Mouse (Mus musculus): Measurements from ENCODE around the gene H2-M10.2.

Gene H2-M10.2

DNA sequence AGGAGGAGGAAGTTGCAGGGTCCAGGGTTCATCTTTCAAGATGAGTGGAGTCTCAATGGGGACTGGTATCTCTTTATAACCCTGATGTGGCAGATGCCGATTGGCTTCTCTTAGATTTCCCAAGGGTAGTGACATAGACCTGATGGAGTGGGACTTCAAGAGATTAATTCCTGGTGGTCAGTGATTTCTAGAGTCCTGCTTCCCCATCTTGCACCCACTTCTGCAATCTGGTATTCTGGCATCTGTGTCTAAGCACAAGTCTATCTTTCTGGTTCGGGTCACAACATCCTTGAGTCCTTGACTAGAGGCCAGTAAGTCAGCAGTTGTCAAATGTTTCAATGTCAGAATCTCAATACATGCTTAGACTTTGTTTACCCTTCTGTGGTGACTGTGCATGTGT is at the start of gene H2-M10.2:
Gene H2-M10.2 (minus strand): TSS at position 101 of the 400 bp plus-strand sequence.
- DNase-seq: no peak

DNA sequence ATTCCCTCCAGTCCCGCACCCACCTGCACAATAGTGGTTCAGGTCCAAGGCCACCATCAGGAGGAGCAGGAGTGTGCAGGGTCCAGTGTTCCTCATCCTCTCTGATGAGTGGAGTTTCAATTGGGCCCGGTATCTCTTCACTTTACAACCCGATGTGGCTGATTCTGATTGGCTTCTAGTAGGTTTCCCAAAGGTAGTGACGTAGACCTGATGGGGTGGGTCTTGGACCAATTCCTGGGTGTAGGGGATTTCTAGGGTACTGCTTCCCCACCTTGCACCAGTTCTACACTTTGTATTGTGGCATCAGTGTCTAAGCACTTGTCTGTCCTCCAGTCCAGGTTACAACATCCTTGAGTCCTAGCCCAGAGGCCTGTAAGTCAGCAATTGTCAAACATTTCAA is 39.8 kb upstream of the H2-M10.2 start, which contains the start of gene H2-M10.1:
Gene H2-M10.1 (minus strand): TSS at position 101 of the 400 bp plus-strand sequence.
- no peak for DNase-seq

DNA sequence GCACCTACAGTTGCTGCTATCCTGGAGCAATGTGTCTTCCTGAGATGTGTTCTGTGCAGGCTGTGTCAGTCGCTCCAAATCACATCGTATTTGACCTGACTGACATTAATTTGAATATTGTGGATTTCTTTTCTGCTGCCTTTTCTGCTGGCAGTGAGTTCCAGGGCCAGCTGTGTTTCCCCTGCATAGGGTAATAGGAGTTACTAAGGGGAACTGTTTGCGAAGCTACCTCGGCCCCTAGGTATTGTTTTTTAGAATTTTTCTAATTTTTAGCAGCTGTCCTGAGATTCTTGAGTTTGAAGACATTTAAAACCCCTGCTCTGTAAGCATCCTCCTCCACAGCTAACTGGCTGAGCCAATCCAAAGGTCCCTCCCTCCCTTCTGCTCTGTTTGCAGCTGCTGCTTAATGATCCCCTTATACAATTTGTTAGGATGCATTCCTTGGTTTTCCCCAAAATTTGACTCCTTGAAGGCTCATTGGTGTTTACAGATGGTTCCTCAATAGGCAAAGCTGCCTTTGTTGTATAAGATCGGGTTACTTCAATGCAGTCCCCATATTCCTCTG is 29.5 kb upstream of the H2-M10.2 start:
- no peak for DNase-seq

DNA sequence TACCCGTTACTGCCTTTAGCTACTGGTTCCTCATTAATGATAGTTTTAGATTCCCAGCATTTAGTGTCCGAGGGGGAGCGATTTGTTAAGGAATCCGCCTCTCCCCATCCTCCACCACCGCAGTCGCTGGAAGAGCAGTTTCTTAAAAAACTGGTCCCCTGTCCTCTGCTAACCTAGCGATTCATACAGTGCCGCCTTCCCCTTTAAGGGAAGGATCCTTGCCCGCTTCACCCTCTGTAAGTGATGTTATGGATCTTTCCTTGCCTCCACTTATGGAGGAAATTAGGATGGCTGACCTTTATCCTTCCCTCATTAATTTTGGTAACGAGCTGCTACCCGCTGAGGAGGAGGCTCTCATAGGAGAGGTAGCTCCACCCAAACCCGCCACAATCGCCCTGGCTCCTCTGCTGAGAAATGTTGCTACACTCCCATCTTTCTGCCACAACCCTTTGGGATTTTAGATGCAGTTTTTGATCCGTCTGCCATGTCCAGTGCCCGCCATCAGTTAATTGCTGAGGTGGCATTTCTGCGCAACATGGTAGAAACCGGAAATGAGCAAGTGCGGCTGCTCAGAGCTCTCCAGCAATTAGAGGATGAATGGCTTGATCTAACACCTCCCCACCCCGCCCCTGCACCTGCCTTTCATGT is 28.9 kb upstream of the H2-M10.2 start:
- DNase-seq: peak; percentile 84 to 85

DNA sequence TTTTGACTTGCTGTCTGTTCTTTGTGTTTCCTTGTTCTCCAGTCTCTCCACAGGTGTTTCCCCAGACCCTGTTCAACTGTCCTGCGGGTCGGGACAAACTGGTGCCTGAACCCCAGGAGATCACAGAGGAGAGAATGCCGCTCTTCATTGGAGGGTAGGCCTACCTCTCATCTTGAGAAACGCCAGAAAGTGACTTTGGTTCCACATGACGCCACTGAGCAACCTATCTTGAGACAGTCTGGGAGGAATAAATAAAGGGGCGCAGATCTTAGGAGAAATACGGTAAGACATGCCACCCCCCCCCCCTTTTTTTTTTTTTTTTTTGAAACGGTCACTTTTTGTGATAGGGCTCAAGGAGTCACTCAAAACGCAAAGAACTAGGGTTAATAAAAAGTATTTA is 28.2 kb upstream of the H2-M10.2 start:
- peak; percentile 15 to 43 for DNase-seq

DNA sequence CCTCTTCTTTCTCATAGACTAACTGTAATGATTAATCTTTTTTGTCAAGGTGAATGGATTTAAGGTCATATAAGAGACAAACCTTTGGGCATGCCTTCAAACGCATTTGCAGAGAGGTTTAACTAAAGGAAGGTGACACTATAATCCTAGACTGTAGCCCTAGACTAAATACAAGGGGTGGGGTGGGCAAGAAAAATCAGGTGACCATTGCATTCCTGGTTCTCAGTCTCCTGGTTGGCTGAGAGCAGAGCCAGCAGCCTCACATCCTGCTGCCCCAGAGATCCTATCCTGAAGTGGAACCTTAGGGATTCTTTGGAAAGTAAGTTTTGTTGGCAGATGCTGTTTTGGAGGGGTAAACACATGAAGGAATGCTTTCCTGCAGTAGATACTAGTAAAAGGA is 23.0 kb upstream of the H2-M10.2 start:
- no peak for DNase-seq

DNA sequence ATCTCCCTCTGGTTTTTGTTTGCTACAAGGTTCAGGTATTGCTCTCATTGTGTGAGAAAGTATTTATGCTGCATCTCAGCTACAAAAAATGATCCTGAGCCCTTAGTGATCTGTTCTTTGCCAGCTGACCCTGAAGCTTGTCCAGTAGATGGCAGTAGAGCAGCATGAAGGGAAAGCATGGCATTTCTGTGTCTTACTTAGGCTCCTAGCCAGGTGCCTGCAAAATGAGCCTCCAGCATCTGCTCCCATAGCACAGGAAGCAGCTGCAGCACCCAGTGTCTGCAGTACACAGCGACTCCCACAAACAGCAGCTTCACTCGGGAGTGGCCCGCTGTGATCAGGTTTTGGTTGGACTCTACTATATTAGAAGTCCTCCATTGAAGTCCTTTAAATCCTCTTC is 22.6 kb upstream of the H2-M10.2 start:
- peak; percentile 89 to 91 for DNase-seq

DNA sequence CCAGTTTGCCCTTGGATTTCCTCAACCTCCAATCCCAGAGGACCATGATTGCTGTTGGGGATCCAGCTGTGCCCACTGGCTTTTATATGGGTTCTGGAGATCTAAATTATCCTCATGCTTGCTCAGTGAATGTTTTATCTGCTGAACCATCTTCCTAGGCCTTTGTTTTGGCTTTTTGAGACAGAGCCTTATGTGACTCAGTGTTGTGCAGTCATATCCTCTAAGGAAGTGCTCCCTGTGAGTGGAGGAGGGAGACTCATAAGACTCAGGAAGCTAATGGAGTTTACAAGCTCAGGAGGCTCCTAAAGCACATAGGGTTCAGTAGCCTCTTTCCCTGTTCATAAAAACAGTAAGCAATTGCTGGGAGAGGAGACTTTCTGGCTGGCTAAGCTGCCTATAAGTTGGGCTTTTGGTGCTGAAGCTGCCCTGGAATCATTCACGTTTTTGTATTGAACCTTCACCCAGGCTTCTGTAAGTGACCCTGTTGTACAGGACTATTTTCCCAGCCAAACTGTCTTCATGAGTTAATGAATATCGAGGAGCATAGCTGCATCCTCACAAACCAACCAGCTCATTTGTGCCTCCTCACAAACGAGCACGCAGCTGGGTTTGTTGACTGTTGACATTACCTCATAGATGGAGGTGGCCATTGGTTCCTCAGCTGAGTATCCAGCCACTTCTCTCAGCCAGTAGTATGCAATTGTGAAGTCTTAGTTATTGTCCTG is 4.6 kb downstream of the H2-M10.2 start:
- DNase-seq: no peak

DNA sequence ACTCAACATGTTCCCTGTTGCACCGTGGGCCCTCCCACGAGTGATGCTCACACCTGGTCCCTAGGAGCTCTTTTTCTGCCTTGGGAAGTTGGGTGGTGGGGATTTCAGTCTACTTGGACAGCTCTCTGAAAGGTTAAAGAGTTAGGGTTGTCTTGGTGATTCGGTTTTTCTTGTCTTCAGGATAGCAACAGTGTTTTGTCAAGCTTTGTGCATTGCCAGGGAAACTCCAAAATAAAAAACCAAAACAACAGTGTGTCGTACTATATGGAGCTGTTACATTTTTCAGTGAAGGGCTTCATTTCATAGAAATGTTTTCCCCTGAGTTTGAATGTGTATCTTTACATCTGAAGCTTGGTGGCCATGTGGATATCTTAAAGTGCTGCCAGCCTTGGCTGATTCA is 11.5 kb downstream of the H2-M10.2 start:
- DNase-seq: no peak

DNA sequence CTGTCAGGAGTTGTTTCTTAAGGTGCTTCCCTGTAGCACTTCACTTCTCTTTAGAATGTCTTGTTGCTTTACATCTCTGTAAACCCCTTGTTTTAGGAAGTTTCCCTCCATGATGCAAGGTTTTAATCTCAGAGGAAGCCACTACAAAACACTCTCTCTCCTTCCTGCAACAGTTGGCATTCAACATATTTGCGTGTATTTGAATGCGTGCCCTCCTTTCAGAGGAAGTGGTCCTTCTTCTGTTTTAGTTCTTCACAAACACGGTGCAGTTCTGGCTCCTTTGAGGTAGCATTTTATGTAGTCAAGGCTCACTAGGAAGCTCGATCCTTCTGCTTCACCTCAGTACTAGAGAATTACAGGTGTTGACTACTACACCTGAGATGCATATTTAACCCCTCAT is 12.5 kb downstream of the H2-M10.2 start:
- DNase-seq: no peak

DNA sequence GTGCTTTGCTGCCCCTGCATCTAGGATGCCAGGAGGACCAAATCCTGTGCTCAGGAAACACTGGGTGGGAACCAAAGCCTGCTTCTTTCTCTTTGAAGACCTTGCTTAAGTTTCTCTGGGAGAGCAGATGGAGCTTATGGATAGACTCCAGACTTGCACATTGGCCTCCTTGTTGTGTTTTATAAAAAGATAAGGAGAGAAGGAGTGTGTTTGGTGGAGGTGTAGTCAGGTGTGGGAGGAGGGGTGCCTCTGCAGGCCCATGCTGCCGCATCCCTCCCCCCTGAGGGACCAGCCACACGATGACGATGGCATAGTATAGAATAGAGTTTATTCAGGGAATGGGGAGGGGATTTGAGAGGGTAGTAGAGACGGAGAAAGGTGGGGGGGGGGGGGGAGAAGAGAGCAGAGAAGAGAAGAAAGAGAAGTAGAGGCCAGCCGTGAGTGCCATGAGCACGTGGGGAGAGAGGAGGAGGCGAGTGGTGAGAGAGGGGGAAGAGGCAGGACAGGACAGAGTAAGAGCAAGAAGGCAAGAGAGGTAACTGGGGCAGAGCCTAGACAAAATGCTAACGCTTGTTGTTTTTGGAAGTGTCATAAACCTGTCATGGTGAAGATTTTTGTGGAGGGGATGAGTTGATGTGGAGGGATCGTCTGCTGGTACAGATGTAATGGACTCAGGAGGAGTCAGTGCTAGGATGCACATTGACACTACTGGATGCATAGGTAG is 13.5 kb downstream of the H2-M10.2 start:
- no peak for DNase-seq

DNA sequence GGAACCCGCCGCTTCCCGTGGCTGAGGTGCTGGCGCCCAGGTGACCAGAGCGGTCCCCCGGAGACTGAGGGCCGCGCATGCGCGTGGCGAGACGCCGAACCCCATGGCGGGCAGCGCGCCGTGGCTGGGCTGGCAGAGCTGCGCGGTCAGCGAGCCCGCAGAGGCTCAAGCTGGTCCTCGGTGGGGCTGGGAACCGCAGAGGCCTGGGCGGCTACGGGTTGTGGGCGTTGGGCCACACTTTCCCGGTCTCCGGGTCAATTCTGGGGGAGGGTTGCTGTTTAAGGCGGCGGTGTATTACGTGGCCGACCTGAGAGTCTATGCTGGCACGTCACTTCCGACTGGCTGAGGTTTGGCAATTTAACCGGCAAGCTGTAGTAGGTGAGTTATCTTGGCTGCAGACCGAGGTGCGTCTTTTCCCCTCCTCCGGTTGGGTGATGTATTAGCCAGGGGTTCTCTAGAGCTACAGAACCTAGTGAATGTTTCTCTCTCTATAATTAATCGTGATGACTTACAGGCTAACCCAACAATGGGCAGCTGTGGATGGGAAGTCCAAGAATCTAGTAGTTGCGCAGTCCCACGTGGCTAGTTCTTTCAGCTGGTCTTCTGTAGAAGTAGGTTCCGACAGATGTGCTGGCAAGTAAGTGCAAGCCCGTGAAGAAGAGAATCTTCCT is 14.6 kb downstream of the H2-M10.2 start, which contains the start of gene Trim39:
Gene Trim39 (minus strand): TSS at position 662 of the 671 bp plus-strand sequence.
- DNase-seq: peak; percentile 20 to 90

DNA sequence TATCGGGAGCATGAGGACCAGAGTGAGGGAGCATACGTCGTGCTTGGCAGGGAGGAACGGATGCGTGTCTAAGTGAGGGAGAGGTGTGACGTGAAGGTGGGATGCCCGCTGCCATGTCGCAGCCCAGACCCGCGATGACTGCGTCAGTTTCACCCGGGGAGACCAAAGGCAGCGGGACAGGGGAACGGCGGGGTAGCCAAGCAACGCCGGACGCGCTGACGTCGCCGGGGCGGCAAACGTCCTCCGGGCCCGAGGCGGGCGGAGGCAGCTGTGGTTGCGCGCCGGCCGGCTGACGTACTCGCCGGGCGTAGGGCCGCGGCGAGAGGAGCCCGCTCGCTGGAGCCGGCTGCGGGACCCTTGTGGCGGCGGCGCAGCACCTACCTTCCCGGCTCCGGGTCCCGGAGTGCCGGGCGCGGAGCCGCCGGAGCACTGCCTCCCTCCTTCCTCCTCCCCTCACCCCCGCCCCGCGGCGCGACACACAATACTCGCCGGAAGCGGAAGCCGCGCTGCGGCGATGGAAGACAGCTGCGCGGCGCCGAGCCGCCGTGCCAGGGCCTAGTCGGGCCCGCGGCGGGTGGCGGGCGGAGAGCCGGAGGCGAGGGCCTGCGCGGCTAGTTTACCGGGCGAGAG is 15.2 kb downstream of the H2-M10.2 start:
- peak; percentile 91 to 93 for DNase-seq

DNA sequence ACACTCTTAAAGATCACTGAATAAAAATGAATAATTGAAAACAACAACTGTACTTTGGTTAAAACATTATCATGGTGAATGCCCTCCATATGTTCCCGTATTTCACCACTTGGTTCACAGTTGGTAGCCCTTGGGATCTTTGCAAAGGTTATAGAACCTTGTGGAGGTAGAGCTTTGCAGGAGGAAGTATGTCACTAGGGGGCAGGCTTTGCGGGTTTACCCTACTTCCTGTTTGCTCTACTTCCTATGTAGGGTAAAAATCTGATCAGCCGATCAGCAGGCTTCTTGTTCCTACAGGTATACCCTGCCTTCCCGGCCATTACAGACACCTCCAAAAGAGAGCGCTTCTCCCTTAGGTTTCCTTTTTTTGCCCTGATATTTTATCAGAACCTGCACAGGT is 20.5 kb downstream of the H2-M10.2 start:
- peak in 1 of 2 experiments; percentile 30 for DNase-seq

DNA sequence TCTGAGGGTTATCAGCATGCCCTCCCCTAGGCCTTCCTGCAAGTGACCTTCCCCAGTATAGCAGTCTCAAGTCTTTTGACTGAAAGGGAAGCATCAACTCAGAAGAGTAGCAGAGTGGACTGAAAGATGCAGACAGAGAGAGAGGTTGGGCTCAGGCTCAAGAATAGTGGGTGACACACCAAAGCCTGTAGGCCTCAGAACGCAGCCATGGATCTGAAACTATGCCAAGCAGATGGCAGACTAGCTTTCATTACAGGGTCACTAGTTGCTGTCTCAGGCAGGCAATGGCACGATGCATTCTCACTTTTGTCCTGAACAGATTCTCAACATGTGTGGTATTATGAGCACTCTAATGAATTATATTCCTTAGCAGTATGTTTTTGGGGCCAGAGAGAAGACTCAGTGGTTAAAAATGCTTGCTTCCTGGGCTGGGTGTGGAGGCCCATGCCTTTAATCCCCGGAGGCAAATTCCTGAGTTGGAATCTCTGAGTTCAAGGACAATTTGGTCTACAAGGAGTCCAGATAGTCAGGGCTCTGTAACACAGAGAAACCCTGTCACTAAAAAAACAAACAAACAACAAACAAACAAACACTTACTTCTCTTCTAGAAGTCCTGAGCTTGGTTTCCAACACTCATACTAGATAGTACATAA is 21.9 kb downstream of the H2-M10.2 start:
- DNase-seq: no peak

DNA sequence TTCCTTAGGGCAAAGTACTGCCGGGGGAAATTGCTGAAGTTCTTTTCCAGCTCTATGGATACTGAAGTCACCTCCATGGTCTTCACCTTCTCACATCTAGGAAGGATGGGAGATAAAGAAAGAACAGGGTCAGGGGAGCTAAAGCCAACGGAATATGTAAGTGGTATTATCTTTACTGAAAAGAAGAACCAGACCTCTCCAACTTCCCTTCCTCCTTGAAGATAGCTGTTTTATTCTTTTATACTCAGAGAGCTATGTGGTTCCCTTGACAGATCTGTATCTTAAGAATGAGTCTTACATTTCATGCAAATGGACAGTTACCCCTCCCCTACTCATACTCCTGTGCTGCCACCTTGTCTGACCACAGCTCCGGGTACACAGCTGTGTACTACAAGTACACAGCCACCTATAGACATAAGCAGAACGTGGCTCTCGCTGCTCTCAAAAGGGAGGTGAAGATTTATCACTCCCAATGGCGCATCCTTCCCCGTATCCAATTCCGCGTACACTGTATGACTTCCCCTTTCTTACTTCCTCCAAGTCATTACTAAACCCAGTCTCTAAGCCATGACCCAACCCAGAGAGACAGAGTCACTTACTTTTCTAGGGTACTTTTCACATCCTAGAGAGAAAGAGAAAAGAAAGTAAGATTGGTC is 24.7 kb downstream of the H2-M10.2 start:
- no peak for DNase-seq

DNA sequence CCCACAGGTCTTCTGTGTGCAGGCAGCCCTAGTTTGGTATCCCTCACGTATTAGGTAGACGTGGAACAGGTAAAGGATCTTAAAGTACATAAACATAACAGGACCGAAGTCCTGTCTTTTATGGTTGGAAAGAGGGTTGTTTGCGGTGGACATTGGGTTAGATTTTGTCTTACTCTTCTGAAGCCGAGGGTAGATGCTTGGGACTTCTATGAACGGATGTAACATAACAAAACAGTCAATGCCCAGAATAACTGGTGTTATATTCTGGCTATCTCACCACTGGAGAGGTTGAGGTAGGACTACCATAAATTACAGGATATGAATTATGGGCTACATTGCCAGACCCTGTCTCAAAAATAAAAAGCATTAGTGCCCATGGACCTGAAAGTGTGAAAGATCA is 28.3 kb downstream of the H2-M10.2 start, which contains the start of gene Rpp21:
Gene Rpp21 (minus strand): TSS at position 101 of the 400 bp plus-strand sequence.
- DNase-seq: no peak

DNA sequence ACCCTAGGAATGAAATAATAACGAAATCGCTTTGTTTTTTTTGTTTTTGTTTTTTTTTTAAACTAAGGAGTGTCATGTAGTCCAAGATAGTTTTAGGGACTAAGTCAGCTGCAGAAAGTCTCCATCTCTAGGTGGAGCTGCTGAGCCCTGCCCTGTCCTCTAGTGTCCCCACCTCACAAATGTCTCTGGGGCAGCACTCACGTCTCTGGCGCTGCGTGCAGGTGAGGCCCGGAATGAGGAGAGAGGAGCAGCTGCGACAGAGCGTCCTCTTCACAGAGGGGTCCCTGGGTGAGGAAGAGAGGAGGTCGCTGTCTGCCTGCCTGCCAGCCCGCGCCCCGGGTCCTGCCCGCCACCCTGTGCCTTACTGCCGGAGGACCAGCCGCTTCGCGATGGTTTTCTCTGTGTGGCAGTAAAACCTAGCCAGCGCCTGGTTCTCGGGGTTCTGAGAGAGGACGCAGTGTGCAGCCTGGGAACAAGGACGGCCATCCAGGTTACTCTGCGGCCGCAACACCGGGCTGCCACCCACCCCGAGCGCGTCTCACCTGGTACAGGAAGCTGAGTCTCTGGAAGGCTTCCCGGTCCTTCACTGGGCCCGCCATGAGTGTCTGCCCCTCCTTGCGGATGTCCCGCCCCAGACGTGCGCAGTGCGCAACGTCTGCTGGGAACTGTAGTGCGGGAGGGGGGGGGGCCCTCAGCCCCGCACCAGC is 28.9 kb downstream of the H2-M10.2 start:
- DNase-seq: peak; percentile 91 to 92

DNA sequence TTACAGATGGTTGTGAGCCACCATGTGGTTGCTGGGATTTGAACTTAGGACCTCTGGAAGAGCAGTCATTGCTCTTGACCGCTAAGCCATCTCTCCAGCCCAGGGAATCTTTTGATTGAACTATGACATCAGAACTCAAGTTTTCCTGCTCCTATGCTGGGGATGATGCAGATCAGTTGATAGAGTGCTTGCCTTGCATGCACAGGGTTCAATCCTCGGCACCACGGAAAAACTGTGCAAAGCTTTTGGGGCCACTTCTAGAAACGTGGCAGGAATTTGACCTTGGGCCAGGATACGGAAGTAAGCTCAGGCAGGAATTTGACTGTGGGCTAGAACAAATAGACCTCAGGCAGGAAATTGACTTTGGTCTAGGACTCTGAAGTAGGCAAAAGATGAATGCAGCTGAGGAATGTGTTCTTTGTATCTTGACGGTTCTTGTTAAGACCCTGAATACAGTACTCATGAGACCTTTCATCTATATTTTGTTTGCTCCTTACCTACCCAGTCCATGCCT is 33.1 kb downstream of the H2-M10.2 start:
- DNase-seq: no peak

DNA sequence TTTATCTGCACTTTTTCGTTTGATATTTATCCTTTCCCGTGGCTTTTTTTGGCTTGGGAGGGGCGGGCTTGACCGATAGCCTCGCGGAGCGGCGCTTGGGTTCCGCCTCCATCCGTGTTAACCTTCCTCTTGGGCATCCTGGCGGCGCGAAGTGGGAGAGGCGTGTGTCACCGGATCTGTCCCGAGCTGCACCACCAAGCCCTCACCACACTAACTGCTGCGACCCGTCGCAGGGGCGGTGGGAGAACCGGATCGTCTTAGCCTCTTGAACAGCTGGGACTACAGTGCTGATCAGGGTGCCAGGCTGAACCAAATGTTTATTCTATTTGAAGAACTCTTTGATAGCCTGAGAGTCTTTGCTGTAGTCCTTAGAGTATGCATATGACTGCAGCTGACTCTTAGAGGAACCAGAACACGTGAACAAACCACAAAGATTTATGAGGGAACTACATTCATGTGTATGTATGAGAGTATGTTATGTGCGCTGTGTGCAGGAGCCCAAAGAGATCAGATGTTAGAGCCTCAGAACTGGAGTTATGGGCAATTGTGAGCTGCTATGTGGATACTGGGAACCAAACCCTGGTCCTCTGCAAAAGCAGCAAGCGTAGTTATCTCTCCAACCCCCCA is 33.9 kb downstream of the H2-M10.2 start:
- no peak for DNase-seq

Measured in cerebellum, postnatal 14 days (tissue).